Mouse (Mus musculus) mouse embryonic stem cell (cell line): Measurements from ENCODE around the gene Cep41.

ENCODE experiments used
- in situ Hi-C, 2 experiments: fragments of 300-500 bp; cut with MboI; formaldehyde crosslinking; loops; 1 replicate in 1 of 2; 3 replicates in 1 of 2; pipeline ENCODE4 v1.14.3; 2019 to 2020; ENCODE audit warnings: low sequenced_read_pairs in 2 of 2, low pct_unique_long_range_greater_than_20kb in 1 of 2, mixed read lengths in 1 of 2; ENCODE audit not compliant: unreplicated experiment in 1 of 2

The Cep41 gene

GRCm38 (mm10) chr6:30713455-30713854 lies 19.9 kb upstream of the Cep41 start:
- in situ Hi-C loops, result no loop called here

DNA sequence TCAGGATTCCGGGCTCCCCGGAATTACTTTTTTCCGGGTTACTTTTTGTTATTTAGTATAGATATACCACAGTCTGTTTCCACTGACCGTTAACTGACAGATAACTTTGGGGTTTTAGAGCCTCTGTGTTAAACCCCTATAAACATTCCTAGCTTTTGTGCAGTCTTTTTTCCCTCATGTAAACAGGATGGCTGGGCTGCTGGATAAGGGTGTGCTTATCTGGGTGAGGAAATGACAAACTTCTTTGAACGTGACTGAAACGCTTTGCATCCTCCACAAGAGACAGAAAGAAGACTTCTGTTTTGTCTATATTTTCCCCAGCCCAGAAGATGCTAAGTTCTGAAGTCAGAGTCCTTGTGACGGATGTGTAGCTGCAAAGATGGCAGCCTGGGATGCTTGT lies 18.9 kb upstream of the Cep41 start:
- in situ Hi-C loops, result no loop called here

- in situ Hi-C loops, result no loop called here
These were observed 17.8 kb upstream of the Cep41 start for GRCm38 (mm10) chr6:30711365-30711763.

DNA sequence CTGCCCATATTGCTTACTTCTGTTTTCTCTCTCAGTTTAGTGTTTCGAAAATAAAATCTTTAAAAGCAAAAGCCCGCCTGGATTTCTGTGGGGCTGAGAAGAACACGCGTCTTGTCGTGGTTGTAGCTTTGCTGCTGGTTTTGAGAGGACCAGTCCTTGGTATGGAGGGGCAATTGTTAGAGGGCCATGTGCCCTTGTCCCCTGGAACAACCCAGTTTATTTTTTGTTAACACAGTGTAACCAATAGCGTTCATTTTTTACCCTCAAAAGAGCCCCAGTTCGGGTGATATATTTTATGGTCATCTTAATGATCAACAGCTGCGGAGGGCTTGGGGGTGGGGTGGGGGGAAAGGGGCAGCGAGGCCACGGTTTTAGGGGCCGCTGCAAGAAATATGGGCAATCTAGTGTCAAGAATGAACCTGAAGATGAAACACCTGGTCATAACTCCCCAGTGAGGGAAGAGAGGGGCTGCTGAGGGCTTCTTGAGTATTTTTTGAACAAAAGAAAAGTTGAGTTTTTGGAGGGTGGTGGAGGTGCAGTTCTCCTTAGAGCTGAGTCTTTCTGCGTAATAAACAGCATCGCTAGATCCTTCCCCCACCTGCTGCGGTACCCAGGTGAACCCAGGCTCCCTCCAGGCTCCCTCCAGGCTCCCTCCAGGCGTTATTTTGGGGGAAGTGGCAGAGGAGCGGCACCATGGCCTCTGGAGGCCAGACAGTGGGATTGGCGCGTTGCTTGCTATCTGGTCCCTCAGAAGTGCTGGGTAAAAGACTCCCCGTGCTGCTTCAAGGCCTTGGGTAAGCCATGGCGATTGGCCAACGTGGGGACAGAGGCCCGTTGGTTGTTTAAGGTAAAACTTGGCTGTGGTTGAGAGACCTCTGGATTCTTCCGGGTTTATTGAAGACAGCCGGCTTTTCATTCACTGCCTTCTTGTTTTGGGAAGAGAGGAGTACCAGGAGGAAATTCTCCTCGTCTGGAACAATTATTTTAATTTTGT lies 17.1 kb upstream of the Cep41 start:
- in situ Hi-C loops, result no loop called here

DNA sequence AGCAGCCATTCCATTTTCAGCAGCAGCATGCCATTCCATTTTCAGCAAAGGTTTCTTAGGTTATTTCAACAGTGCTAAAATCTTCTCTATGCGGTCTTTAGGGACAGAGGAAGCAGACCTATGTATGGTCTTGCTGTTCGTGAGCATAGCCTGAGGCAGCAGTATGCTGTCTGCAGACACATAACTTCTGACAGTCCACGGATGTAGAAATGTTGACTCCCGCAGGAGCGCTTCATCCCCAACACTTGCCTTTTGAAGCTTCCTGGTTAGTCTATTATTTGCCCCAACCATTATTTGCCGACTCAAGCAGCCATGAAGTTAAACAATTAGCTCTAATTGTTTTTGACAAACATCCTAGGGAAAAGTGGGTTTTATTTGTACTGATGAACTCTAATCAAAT lies 15.6 kb upstream of the Cep41 start:
- in situ Hi-C loops, result no loop called here

DNA sequence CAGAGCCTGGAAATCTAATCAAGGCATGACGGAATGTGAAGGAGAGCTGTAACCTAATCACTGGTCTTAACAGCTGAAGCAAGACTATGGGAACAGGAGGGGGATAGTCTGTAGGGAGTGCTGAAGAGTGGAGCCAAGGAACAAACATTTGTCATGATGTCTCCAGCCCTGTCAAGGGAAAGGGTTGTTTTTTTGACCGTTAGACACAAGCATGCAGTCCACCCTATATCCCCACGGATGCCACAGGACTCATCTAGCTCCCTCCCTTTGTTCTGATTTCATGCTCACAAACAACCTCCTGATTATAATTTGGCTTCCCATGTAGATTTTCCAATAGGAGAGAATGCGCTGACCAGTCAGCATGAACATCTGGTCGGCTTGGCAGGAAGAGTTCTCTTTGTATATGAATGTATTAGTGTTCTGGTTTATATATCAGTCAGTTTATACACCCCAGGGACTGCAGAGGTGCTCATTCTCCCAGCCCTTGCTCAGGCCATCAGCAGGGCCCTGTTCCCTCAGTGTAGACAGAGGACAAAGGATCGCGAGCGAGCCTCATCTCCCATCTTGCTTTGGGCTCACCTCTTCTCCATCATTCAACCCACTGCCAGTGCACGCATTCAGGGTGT lies 10.5 kb upstream of the Cep41 start:
- in situ Hi-C loops, result no loop called here

GRCm38 (mm10) chr6:30703476-30703875 lies 9.9 kb upstream of the Cep41 start:
- in situ Hi-C loops, result no loop called here

- in situ Hi-C loops, result no loop called here
These were observed 9.3 kb upstream of the Cep41 start for GRCm38 (mm10) chr6:30702881-30703280.

DNA sequence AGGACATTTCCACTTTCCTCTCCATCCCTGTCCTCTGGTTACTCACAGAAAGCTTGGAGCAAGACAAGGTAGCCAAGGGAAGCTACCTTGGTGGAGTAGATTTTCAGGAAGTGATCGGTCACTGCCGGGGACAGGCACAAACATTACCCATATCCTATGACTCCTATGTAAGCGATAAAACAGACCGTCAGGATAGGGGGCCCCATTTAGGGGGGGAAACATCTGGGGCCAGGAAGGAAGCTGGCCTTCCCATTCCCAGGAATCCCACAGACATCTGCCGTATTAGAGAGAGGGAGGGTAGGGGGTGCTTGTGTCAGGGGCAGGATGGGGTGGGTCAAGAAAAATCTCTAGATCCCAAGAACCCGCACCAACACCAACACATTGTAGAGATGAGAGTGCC lies 6.6 kb upstream of the Cep41 start:
- in situ Hi-C loops, result no loop called here

- in situ Hi-C loops, result no loop called here
These were observed 4.5 kb upstream of the Cep41 start for GRCm38 (mm10) chr6:30698036-30698435.

DNA sequence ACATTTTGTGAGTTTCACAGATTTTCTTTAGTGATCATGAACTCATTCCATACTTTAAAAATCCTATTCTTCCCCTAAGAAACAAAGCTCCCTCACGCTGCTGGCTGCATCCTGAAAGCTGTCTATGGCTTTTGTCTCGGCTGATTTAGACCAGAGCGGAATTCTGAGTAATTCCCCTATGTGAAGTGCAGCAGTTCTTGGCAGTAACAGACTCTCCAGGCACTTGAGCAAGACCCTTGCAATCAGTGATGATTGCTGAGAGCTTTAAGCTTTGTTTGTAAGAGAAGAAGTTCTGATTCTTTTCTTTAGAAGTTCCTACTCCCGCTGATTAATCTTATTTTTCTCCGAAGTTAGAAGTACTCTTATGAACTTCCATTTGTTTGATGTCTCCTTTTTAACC lies 3.9 kb upstream of the Cep41 start:
- in situ Hi-C loops, result no loop called here

DNA sequence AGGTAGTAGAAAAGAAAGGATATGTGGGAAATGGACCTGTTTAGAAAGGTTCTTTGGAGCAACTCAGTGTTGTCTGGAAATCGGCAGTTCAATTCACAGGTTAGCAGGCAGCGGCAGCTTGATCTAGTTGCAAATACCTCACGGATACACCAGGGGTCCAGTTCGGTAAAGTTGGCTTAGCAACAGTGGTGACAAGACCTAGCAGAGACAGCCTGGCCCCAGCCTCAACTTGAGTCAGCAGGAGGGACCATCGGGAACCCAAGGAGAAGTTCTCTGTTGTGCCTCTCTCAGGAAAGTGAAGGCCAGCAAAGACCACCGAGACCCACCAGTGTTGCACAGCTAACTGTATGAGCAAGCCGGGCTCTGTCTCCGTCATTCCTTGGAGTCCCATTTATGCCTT lies 1.6 kb upstream of the Cep41 start:
- in situ Hi-C loops, result no loop called here

GRCm38 (mm10) chr6:30694209-30694608 lies 660 bp upstream of the Cep41 start:
- in situ Hi-C loops, result no loop called here

- in situ Hi-C loops, result no loop called here
These were observed 723 bp downstream of the Cep41 start for GRCm38 (mm10) chr6:30692826-30693225.

- in situ Hi-C loops, result no loop called here
These were observed 6.4 kb downstream of the Cep41 start for GRCm38 (mm10) chr6:30687198-30687597.

GRCm38 (mm10) chr6:30684570-30684969 lies 9.0 kb downstream of the Cep41 start:
- in situ Hi-C loops, result no loop called here

GRCm38 (mm10) chr6:30681935-30682900 lies 11.3 kb downstream of the Cep41 start:
- in situ Hi-C loops, result no loop called here

DNA sequence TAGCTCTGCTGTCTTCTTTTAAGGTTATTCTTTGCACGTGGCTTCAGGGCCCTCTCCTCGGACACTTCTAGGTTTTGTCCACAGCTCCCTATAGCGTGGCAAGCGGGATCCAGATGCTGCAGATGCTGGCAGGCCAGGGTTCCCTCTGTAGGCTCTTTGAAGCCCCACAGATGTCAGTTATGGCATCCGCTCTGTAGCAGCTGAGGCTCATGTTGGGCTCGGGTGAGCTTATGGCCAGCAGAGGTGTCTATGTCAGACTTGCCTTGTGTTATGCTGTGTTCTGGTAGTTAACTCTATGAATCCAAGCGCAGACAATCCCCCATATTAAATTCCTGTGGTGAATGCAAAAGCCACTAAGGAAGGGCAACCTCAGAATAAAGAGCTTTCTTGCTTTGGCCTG lies 13.1 kb downstream of the Cep41 start:
- in situ Hi-C loops, result no loop called here

- in situ Hi-C loops, result no loop called here
These were observed 14.0 kb downstream of the Cep41 start for GRCm38 (mm10) chr6:30679567-30679966.
